ENCODE assay signal across 3 mouse cellular contexts in the genomic region with DNA sequence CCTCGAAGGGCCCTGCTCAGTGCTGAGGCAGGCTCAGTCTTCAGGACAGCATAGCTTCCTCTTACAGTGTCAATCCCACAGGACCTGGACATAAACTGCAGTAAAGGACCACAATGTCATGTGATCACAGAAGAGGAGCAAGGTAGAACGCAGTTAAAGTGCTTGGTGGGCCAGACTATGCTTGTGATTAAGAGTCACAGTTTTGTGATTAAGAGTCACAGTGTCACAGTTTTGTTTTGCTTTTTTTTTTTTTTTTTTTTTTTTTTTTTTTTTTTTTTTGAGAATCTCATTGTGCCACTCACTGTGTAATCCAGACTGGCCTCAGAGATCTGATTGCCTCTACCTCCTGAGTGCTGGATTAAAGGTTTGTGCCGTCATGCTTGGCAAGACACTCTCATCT.
TF ChIP-seq lines count a peak whose summit lies in the region.

No protein-coding gene starts in this region.

TF ChIP-seq in CH12.LX, 34 proteins besides CTCF, POLR2A, EP300 and RAD21 (continued from another document):
- TF ChIP-seq ETS1 (conservative IDR thresholded peaks at IDR 0.05; ENCODE audit: low read depth, low read length) (no peak), ZNF384 (IDR thresholded peaks at IDR 0.05; ENCODE audit: low read depth, low read length) (peak; percentile 51; the same call in 1 of the 2 replicates), RCOR1 (conservative IDR thresholded peaks at IDR 0.05; ENCODE audit: low read depth, low read length) (no peak), PAX5 (IDR thresholded peaks at IDR 0.05; ENCODE audit: low read length) (no peak)

TF ChIP-seq in ES-E14, 5 proteins besides CTCF, POLR2A, EP300 and RAD21:
- TF ChIP-seq ZC3H11A (IDR thresholded peaks at IDR 0.05; ENCODE audit: borderline replicate concordance, low read depth, low read length) (no peak), ZNF384 (IDR thresholded peaks at IDR 0.05; ENCODE audit: low read depth, low read length) (peak; percentile 81; the same call in 1 of the 2 replicates)
TF ChIP-seq in ES-E14: peak in this region for 1.

TF ChIP-seq in MEL, 35 proteins besides CTCF, POLR2A, EP300 and RAD21 (continued from another document):
- TF ChIP-seq ZNF384 (IDR thresholded peaks at IDR 0.05; ENCODE audit: low read depth, low read length) (peak; percentile 85), ZC3H11A (IDR thresholded peaks at IDR 0.05; ENCODE audit: low read depth, low read length) (no peak), GABPA (IDR thresholded peaks at IDR 0.05; ENCODE audit: low read depth, low read length) (no peak), MAZ (IDR thresholded peaks at IDR 0.05; ENCODE audit: low read depth, low read length) (no peak), RCOR1 (IDR thresholded peaks at IDR 0.05; ENCODE audit: low read depth, low read length) (no peak), SIN3A (IDR thresholded peaks at IDR 0.05; ENCODE audit: low read length) (no peak)
